Mouse (Mus musculus): Measurements from ENCODE around the gene Gm20388. TPM values are rescaled to one million over a fixed set of nuclear protein-coding genes. Genes with fewer than 3 reads are reported as not detected.
A peak's percentile ranks its signal among the peaks of the same experiment; 100 is the strongest.
"Not testable (repeated sequence)": the region's sequence is repeated elsewhere in the genome, so short reads cannot be mapped to it uniquely, and the experiment has no call there.

Gm20388 gene
- polyA plus RNA-seq, 1 experiment from 2014 or later: not detected

- ATAC-seq (ENCODE audit: low read depth) (no peak), DNase-seq (no peak)
- H3K9me3 ChIP-seq (replicated peaks): no peaks in the 10 kb centered on the region
- peaks cover 4% of the 10 kb centered on the region; the same call in 1 of the 2 replicates for H3K4me1 ChIP-seq (replicated peaks)
- 70% methylated on average over 15 of the region's 15 CpGs for WGBS (ENCODE audit: insufficient replicate concordance)
- no peak overlapping the region for H3K9ac ChIP-seq
- H3K36me3 ChIP-seq: no peaks in the 10 kb centered on the region
- no peak overlapping the region for H3K27ac ChIP-seq
- H3K4me3 ChIP-seq (replicated peaks): no peak overlapping the region
- H3K4me2 ChIP-seq: no peak overlapping the region
- H3K27me3 ChIP-seq: no peaks in the 10 kb centered on the region
Measured at GRCm38 (mm10) chr8:120705163-120705562, 794.5 kb downstream of the Gm20388 start.

GRCm38 (mm10) chr8:120706193-120706592 is 795.6 kb downstream of the Gm20388 start:
- no peaks in the 10 kb centered on the region for H3K36me3 ChIP-seq
- ATAC-seq (ENCODE audit: low read depth) (no peak), DNase-seq (no peak)
- no peak overlapping the region for H3K9ac ChIP-seq
- H3K4me2 ChIP-seq: no peak overlapping the region
- WGBS (ENCODE audit: insufficient replicate concordance): 76% methylated on average over 3 of the region's 3 CpGs
- no peaks in the 10 kb centered on the region for H3K9me3 ChIP-seq (replicated peaks)
- H3K4me3 ChIP-seq (replicated peaks): no peak overlapping the region
- no peak overlapping the region for H3K27ac ChIP-seq
- peaks cover 4% of the 10 kb centered on the region; the same call in 1 of the 2 replicates for H3K4me1 ChIP-seq (replicated peaks)
- no peaks in the 10 kb centered on the region for H3K27me3 ChIP-seq

GRCm38 (mm10) chr8:120709176-120709575 is 798.5 kb downstream of the Gm20388 start:
- H3K27ac ChIP-seq: no peak overlapping the region

GRCm38 (mm10) chr8:120715200-120715599 is 804.6 kb downstream of the Gm20388 start:
- Histone ChIP-seq H3K4me1 (replicated peaks) (0 out of 2 replicates have a peak, but pooled peaks cover 4% of the 10 kb centered on the region), H3K27me3 (no peaks in the 10 kb centered on the region), H3K9ac (no peak overlapping the region), H3K27ac (no peak overlapping the region), H3K4me2 (no peak overlapping the region), H3K36me3 (no peaks in the 10 kb centered on the region), H3K9me3 (replicated peaks) (no peaks in the 10 kb centered on the region), H3K4me3 (replicated peaks) (no peak overlapping the region)
- DNase-seq (no peak), ATAC-seq (ENCODE audit: low read depth) (peak; percentile 34; the same call in 1 of the 2 replicates)
- 35% methylated on average over 6 of the region's 6 CpGs for WGBS (ENCODE audit: insufficient replicate concordance)

More at GRCm38 (mm10) chr8:120709176-120709575, 798.5 kb downstream of the Gm20388 start:
- H3K9me3 ChIP-seq (replicated peaks): no peaks in the 10 kb centered on the region
- H3K4me1 ChIP-seq (replicated peaks): no peaks in the 10 kb centered on the region
- H3K36me3 ChIP-seq: no peaks in the 10 kb centered on the region
- no peaks in the 10 kb centered on the region for H3K27me3 ChIP-seq
- H3K9ac ChIP-seq: no peak overlapping the region
- WGBS (ENCODE audit: insufficient replicate concordance): 41% methylated on average over 10 of the region's 10 CpGs
- no peak overlapping the region for H3K4me3 ChIP-seq (replicated peaks)
- H3K4me2 ChIP-seq: no peak overlapping the region
- DNase-seq (no peak), ATAC-seq (ENCODE audit: low read depth) (no peak)

GRCm38 (mm10) chr8:120715996-120716680 is 805.5 kb downstream of the Gm20388 start:
- Histone ChIP-seq H3K4me1 (replicated peaks) (0 out of 2 replicates have a peak, but pooled peaks cover 4% of the 10 kb centered on the region), H3K9ac (no peak overlapping the region), H3K4me3 (replicated peaks) (no peak overlapping the region), H3K9me3 (replicated peaks) (no peaks in the 10 kb centered on the region), H3K27me3 (no peaks in the 10 kb centered on the region), H3K27ac (no peak overlapping the region), H3K4me2 (no peak overlapping the region), H3K36me3 (no peaks in the 10 kb centered on the region)
- WGBS (ENCODE audit: insufficient replicate concordance): 56% methylated on average over 15 of the region's 15 CpGs
- ATAC-seq (ENCODE audit: low read depth): 0 out of 2 replicates have a peak, but pooled peaks have one; percentile 26
- no peak for DNase-seq

- DNase-seq: no peak
- Histone ChIP-seq H3K4me1 (replicated peaks) (0 out of 2 replicates have a peak, but pooled peaks cover 4% of the 10 kb centered on the region), H3K36me3 (no peaks in the 10 kb centered on the region), H3K9me3 (replicated peaks) (no peaks in the 10 kb centered on the region), H3K4me2 (no peak overlapping the region), H3K9ac (no peak overlapping the region), H3K27ac (no peak overlapping the region), H3K4me3 (replicated peaks) (no peak overlapping the region), H3K27me3 (no peaks in the 10 kb centered on the region)
- 48% methylated on average over 19 of the region's 19 CpGs for WGBS (ENCODE audit: insufficient replicate concordance)
- ATAC-seq (ENCODE audit: low read depth): no peak
Measured at GRCm38 (mm10) chr8:120719586-120720236, 809.1 kb downstream of the Gm20388 start.

- no peak overlapping the region for H3K4me3 ChIP-seq (replicated peaks)
- H3K4me2 ChIP-seq: no peak overlapping the region
- H3K27ac ChIP-seq: no peak overlapping the region
- H3K36me3 ChIP-seq: no peaks in the 10 kb centered on the region
- no peak overlapping the region for H3K9ac ChIP-seq
- ATAC-seq (ENCODE audit: low read depth) (no peak), DNase-seq (no peak)
- WGBS (ENCODE audit: insufficient replicate concordance): 56% methylated on average over 6 of the region's 6 CpGs
- H3K9me3 ChIP-seq (replicated peaks): no peaks in the 10 kb centered on the region
- no peaks in the 10 kb centered on the region for H3K27me3 ChIP-seq
- H3K4me1 ChIP-seq (replicated peaks): peaks cover 5% of the 10 kb centered on the region; the same call in 1 of the 2 replicates
Measured at GRCm38 (mm10) chr8:120723025-120723424, 812.4 kb downstream of the Gm20388 start.

- not testable (repeated sequence) for H3K27ac ChIP-seq; H3K36me3 ChIP-seq; H3K4me2 ChIP-seq; H3K9me3 ChIP-seq (replicated peaks); DNase-seq; H3K9ac ChIP-seq; H3K4me3 ChIP-seq (replicated peaks); H3K27me3 ChIP-seq; H3K4me1 ChIP-seq (replicated peaks); ATAC-seq (ENCODE audit: low read depth)
- WGBS (ENCODE audit: insufficient replicate concordance): 76% methylated on average over 4 of the region's 4 CpGs
Measured at GRCm38 (mm10) chr8:120724096-120724495, 813.5 kb downstream of the Gm20388 start.

GRCm38 (mm10) chr8:120724816-120725575 is 814.4 kb downstream of the Gm20388 start:
- H3K4me1 ChIP-seq (replicated peaks): peaks cover 9% of the 10 kb centered on the region; the same call in 1 of the 2 replicates
- no peak for ATAC-seq (ENCODE audit: low read depth)
- H3K27ac ChIP-seq: no peak overlapping the region
- no peaks in the 10 kb centered on the region for H3K9me3 ChIP-seq (replicated peaks)
- no peak overlapping the region for H3K9ac ChIP-seq
- no peaks in the 10 kb centered on the region; the same call in 1 of the 2 replicates for H3K27me3 ChIP-seq
- no peak for DNase-seq
- 54% methylated on average over 17 of the region's 17 CpGs for WGBS (ENCODE audit: insufficient replicate concordance)
- H3K4me3 ChIP-seq (replicated peaks): no peak overlapping the region
- H3K36me3 ChIP-seq: no peaks in the 10 kb centered on the region
- no peak overlapping the region for H3K4me2 ChIP-seq

GRCm38 (mm10) chr8:120725576-120725950 is 814.9 kb downstream of the Gm20388 start:
- H3K4me1 ChIP-seq (replicated peaks): peaks cover 9% of the 10 kb centered on the region; the same call in 1 of the 2 replicates
- no peak overlapping the region for H3K9ac ChIP-seq
- WGBS (ENCODE audit: insufficient replicate concordance): 53% methylated on average over 5 of the region's 5 CpGs
- ATAC-seq (ENCODE audit: low read depth): no peak
- H3K27me3 ChIP-seq: no peaks in the 10 kb centered on the region; the same call in 1 of the 2 replicates
- no peaks in the 10 kb centered on the region for H3K36me3 ChIP-seq
- no peak for DNase-seq
- no peak overlapping the region for H3K4me2 ChIP-seq
- no peak overlapping the region for H3K4me3 ChIP-seq (replicated peaks)
- no peak overlapping the region for H3K27ac ChIP-seq
- no peaks in the 10 kb centered on the region for H3K9me3 ChIP-seq (replicated peaks)

- Histone ChIP-seq H3K4me1 (replicated peaks) (peaks cover 9% of the 10 kb centered on the region; the same call in 1 of the 2 replicates), H3K27me3 (no peaks in the 10 kb centered on the region; the same call in 1 of the 2 replicates), H3K36me3 (no peaks in the 10 kb centered on the region), H3K9ac (no peak overlapping the region), H3K9me3 (replicated peaks) (no peaks in the 10 kb centered on the region), H3K4me3 (replicated peaks) (no peak overlapping the region), H3K27ac (no peak overlapping the region), H3K4me2 (no peak overlapping the region)
- ATAC-seq (ENCODE audit: low read depth): no peak
- 23% methylated on average over 5 of the region's 5 CpGs for WGBS (ENCODE audit: insufficient replicate concordance)
- DNase-seq: no peak
Measured at GRCm38 (mm10) chr8:120726051-120726450, 815.4 kb downstream of the Gm20388 start.

Measured in liver, embryonic 13.5 days (tissue).